Mouse (Mus musculus) hindbrain, embryonic 16.5 days (tissue): Measurements from ENCODE around the gene Etnk1. TPM values are rescaled to one million over a fixed set of nuclear protein-coding genes. Genes with fewer than 3 reads are reported as not detected.
A peak's percentile ranks its signal among the peaks of the same experiment; 100 is the strongest.

Experiments used
- ATAC-seq: fragments of 200-750 bp; cut with Nextera tagmentation; 2 replicates; pipeline ENCODE4 v1.8.0; 2017; ENCODE audit warnings: moderate TSS enrichment, moderate library complexity
- H3K27ac ChIP-seq: fragments of 300-500 bp; sonication (generic); 2 replicates; pipeline ENCODE4 v1.5.1; 2014; ENCODE audit warnings: low read depth, mild to moderate bottlenecking, control low read depth, low read length, moderate library complexity
- H3K27me3 ChIP-seq: fragments of 300-500 bp; sonication (generic); replicated peaks from 2 replicates; pipeline ENCODE4 v1.6.1; 2014; ENCODE audit warnings: low read length; ENCODE audit not compliant: control insufficient read depth, insufficient read depth
- H3K36me3 ChIP-seq: fragments of 300-500 bp; sonication (generic); 2 replicates; pipeline ENCODE4 v1.6.1; 2014; ENCODE audit warnings: mild to moderate bottlenecking, low read length, moderate library complexity, mixed read lengths; ENCODE audit not compliant: control insufficient read depth, insufficient read depth
- H3K4me1 ChIP-seq: fragments of 300-500 bp; sonication (generic); 2 replicates; pipeline ENCODE4 v1.6.1; 2014; ENCODE audit warnings: low read depth, low read length; ENCODE audit not compliant: control insufficient read depth, insufficient read depth
- H3K4me2 ChIP-seq: fragments of 300-500 bp; sonication (generic); 2 replicates; pipeline ENCODE4 v1.6.1; 2014; ENCODE audit warnings: mild to moderate bottlenecking, low read length, control low read depth, moderate library complexity
- H3K4me3 ChIP-seq: fragments of 300-500 bp; sonication (generic); 2 replicates; pipeline ENCODE4 v1.5.1; 2014; ENCODE audit warnings: mild to moderate bottlenecking, low read length, control low read depth, moderate library complexity
- H3K9ac ChIP-seq: fragments of 300-500 bp; sonication (generic); 2 replicates; pipeline ENCODE4 v1.6.1; 2014; ENCODE audit warnings: low read depth, mild to moderate bottlenecking, control low read depth, low read length, moderate library complexity
- H3K9me3 ChIP-seq: fragments of 300-500 bp; sonication (generic); 2 replicates; pipeline ENCODE4 v1.6.1; 2014; ENCODE audit warnings: mild to moderate bottlenecking, low read length, moderate library complexity; ENCODE audit not compliant: control insufficient read depth
- WGBS: fragments of 180-500 bp; shearing (Covaris S2); extraction: QIAGEN DNeasy Blood & Tissue Kit; methylation state at CpG from one replicate; pipeline ENCODE4 v1.1.7; 2014; 5-methylcytosine and 5-hydroxymethylcytosine counted together
- polyA plus RNA-seq: library from polyadenylated mRNA; unstranded; fragments of >200 nt; fragmentation: Nextera tagmentation; extraction: Ambion mirVana; gene quantifications from 2 replicates; pipeline ENCODE4 v1.2.1, GENCODE M21; 2015

The Etnk1 gene
- polyA plus RNA-seq: 40.5 and 46.6 TPM in 2 replicates

- Histone ChIP-seq H3K4me2 (peak within 1 kb of the TSS; percentile 84), H3K27ac (peak within 1 kb of the TSS; percentile 94), H3K9ac (peak within 1 kb of the TSS; percentile 94), H3K36me3 (peaks cover 3% of the 10 kb centered on the region; the same call in 1 of the 2 replicates), H3K4me1 (peaks cover 26% of the 10 kb centered on the region), H3K9me3 (no peaks in the 10 kb centered on the region), H3K27me3 (no peaks in the 10 kb centered on the region), H3K4me3 (peak within 1 kb of the TSS; percentile 96)
- peak; percentile 99 for ATAC-seq
- 2% methylated on average over 53 of the region's 81 CpGs for WGBS
Measured at GRCm38 (mm10) chr6:143166452-143167357, at the start of gene Etnk1. Gene Etnk1, plus strand, starts transcription at chr6:143167221.

GRCm38 (mm10) chr6:143119325-143119724, 47.7 kb upstream of the Etnk1 start:
- 94% methylated on average over 6 of the region's 6 CpGs for WGBS
- ATAC-seq: no peak
- no peaks in the 10 kb centered on the region for H3K9me3 ChIP-seq
- no peak overlapping the region for H3K27ac ChIP-seq
- H3K4me1 ChIP-seq: no peaks in the 10 kb centered on the region
- H3K4me3 ChIP-seq: no peak overlapping the region
- no peak overlapping the region for H3K4me2 ChIP-seq
- H3K36me3 ChIP-seq: no peaks in the 10 kb centered on the region
- H3K27me3 ChIP-seq: no peaks in the 10 kb centered on the region
- H3K9ac ChIP-seq: no peak overlapping the region

- peaks cover 2% of the 10 kb centered on the region; the same call in 1 of the 2 replicates for H3K9me3 ChIP-seq
Measured at GRCm38 (mm10) chr6:143125721-143126120, 41.3 kb upstream of the Etnk1 start.

GRCm38 (mm10) chr6:143129466-143129865, 37.6 kb upstream of the Etnk1 start:
- Histone ChIP-seq H3K27ac (no peak overlapping the region), H3K9ac (no peak overlapping the region), H3K4me2 (no peak overlapping the region), H3K4me1 (no peaks in the 10 kb centered on the region), H3K4me3 (no peak overlapping the region), H3K9me3 (peaks cover 2% of the 10 kb centered on the region; the same call in 1 of the 2 replicates), H3K36me3 (no peaks in the 10 kb centered on the region), H3K27me3 (no peaks in the 10 kb centered on the region)
- ATAC-seq: no peak
- 90% methylated on average over 7 of the region's 7 CpGs for WGBS

More at GRCm38 (mm10) chr6:143125721-143126120, 41.3 kb upstream of the Etnk1 start:
- Histone ChIP-seq H3K4me3 (no peak overlapping the region), H3K27ac (no peak overlapping the region), H3K36me3 (no peaks in the 10 kb centered on the region), H3K4me2 (no peak overlapping the region), H3K9ac (no peak overlapping the region), H3K27me3 (no peaks in the 10 kb centered on the region), H3K4me1 (no peaks in the 10 kb centered on the region)
- no peak for ATAC-seq

GRCm38 (mm10) chr6:143129952-143130351, 37.1 kb upstream of the Etnk1 start:
- Histone ChIP-seq H3K27me3 (no peaks in the 10 kb centered on the region), H3K36me3 (no peaks in the 10 kb centered on the region), H3K4me3 (no peak overlapping the region), H3K27ac (no peak overlapping the region), H3K9me3 (peaks cover 2% of the 10 kb centered on the region; the same call in 1 of the 2 replicates), H3K4me1 (no peaks in the 10 kb centered on the region), H3K9ac (no peak overlapping the region), H3K4me2 (no peak overlapping the region)
- WGBS: 82% methylated on average over 3 of the region's 3 CpGs
- ATAC-seq: no peak

GRCm38 (mm10) chr6:143130411-143130810, 36.6 kb upstream of the Etnk1 start:
- H3K27ac ChIP-seq: no peak overlapping the region
- H3K9me3 ChIP-seq: peaks cover 2% of the 10 kb centered on the region; the same call in 1 of the 2 replicates
- H3K4me2 ChIP-seq: no peak overlapping the region
- H3K27me3 ChIP-seq: no peaks in the 10 kb centered on the region
- no peak for ATAC-seq
- H3K36me3 ChIP-seq: no peaks in the 10 kb centered on the region
- H3K4me3 ChIP-seq: no peak overlapping the region
- no peak overlapping the region for H3K9ac ChIP-seq
- no peaks in the 10 kb centered on the region for H3K4me1 ChIP-seq
- WGBS: 86% methylated on average over 4 of the region's 4 CpGs

- ATAC-seq: no peak
- H3K4me2 ChIP-seq: no peak overlapping the region
Measured at GRCm38 (mm10) chr6:143131895-143132652, 34.9 kb upstream of the Etnk1 start.

GRCm38 (mm10) chr6:143133150-143133549, 33.9 kb upstream of the Etnk1 start:
- no peak for ATAC-seq

More at GRCm38 (mm10) chr6:143131895-143132652, 34.9 kb upstream of the Etnk1 start:
- H3K4me3 ChIP-seq: no peak overlapping the region
- 67% methylated on average over 6 of the region's 6 CpGs for WGBS
- H3K4me1 ChIP-seq: no peaks in the 10 kb centered on the region
- no peaks in the 10 kb centered on the region for H3K27me3 ChIP-seq
- H3K9ac ChIP-seq: no peak overlapping the region
- no peaks in the 10 kb centered on the region for H3K36me3 ChIP-seq
- H3K27ac ChIP-seq: no peak overlapping the region
- peaks cover 2% of the 10 kb centered on the region; the same call in 1 of the 2 replicates for H3K9me3 ChIP-seq

GRCm38 (mm10) chr6:143135097-143135496, 31.9 kb upstream of the Etnk1 start:
- H3K27ac ChIP-seq: no peak overlapping the region
- 83% methylated on average over 13 of the region's 13 CpGs for WGBS

More at GRCm38 (mm10) chr6:143133150-143133549, 33.9 kb upstream of the Etnk1 start:
- no peak overlapping the region for H3K4me2 ChIP-seq
- WGBS: 71% methylated on average over 2 of the region's 2 CpGs
- no peak overlapping the region for H3K27ac ChIP-seq
- H3K27me3 ChIP-seq: no peaks in the 10 kb centered on the region
- no peak overlapping the region for H3K9ac ChIP-seq
- H3K4me1 ChIP-seq: no peaks in the 10 kb centered on the region
- peaks cover 2% of the 10 kb centered on the region; the same call in 1 of the 2 replicates for H3K9me3 ChIP-seq
- no peak overlapping the region for H3K4me3 ChIP-seq
- no peaks in the 10 kb centered on the region for H3K36me3 ChIP-seq

More at GRCm38 (mm10) chr6:143135097-143135496, 31.9 kb upstream of the Etnk1 start:
- Histone ChIP-seq H3K4me3 (no peak overlapping the region), H3K27me3 (no peaks in the 10 kb centered on the region), H3K4me2 (no peak overlapping the region), H3K9ac (no peak overlapping the region), H3K9me3 (peaks cover 2% of the 10 kb centered on the region; the same call in 1 of the 2 replicates), H3K4me1 (no peaks in the 10 kb centered on the region), H3K36me3 (no peaks in the 10 kb centered on the region)
- no peak for ATAC-seq
